Mouse (Mus musculus) thymus, adult 2 months (tissue): Measurements from ENCODE around the gene Il1f5.

Source experiments
- CTCF ChIP-seq: fragments of 200-500 bp; IDR thresholded peaks from 2 replicates; pipeline ENCODE4 v1.5.1; 2012; ENCODE audit warnings: mild to moderate bottlenecking, control low read depth, low read length, moderate library complexity, borderline replicate concordance; ENCODE audit not compliant: control insufficient read depth, poor library complexity, insufficient read depth; ENCODE audit errors: extremely low read depth
- POLR2A ChIP-seq: fragments of 200-500 bp; IDR thresholded peaks from 2 replicates; pipeline ENCODE4 v1.6.1; 2012; ENCODE audit warnings: mild to moderate bottlenecking, low read length, control low read depth, moderate library complexity; ENCODE audit not compliant: control insufficient read depth, poor library complexity, insufficient read depth; ENCODE audit errors: extremely low read depth

GRCm38 (mm10) chr2:24316919-24317318 is 40.2 kb downstream of the Il1f5 start:
- TF ChIP-seq CTCF (no peak), POLR2A (no peak)
